In the genomic region with DNA sequence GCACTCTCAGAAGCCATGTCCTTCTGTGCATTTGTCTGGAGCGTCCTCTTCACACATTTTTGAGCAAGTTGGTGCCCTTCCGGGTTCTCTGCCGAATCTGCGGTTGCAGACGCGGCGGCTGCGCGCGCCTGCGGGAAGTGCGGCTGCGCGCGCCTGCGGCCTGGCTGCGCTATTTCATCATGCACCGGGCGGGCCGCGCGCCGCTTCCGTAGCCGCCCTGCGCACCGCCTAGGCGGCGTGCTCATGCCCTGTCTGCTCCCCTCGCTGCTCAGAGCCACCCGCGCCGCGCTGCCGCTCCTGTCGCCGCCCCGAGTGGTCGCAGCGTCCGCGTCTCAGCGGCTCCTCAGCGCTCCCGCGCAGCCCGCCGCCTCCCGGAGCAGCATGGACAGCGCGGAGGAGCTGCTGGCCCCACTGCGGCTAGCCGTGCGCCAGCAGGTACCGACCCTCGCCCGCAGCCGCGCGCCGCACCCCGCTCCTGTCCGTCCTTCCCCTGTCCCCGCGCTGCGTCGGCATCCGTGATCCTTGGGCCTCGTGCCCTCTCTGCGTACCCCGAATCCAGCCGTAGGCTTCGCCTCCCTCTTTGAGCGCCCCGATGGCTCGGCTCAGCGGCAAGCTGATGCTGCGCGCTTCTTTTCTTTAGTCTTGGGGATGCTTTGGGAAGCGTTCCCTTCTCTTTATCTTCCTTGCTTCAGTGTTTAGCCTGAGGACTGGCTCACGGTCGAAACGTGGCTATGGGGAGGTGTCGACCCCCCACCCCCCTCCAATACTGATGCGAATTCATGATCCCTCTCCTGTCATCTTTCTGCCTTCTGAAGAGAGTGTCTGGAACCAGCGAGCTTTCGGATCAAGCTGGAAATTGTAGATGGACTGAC, we compare ENCODE assay signal across 8 mouse cellular contexts. TPM values are rescaled to one million over a fixed set of nuclear protein-coding genes. Genes with fewer than 3 reads are reported as not detected.
DNase-seq lines count a peak whose midpoint lies in the region; ATAC-seq and TF ChIP-seq lines count a peak whose summit lies in the region.

A gene (plus strand): TSS at position 209 of the 872 bp plus-strand sequence.

- H3K9me3 ChIP-seq in hindbrain, embryonic 14.5 days (ENCODE audit: control insufficient read depth, low read length), result no peaks in the 10 kb centered on the region

- peak within 1 kb of the TSS; percentile 82 for H3K9ac ChIP-seq in hindbrain, embryonic 14.5 days

- ATAC-seq in Patski, result peak; percentile 86
- ATAC-seq in hindbrain, embryonic 14.5 days (ENCODE audit: low FRiP score), result peak; percentile 98

- under 1% methylated on average over 86 of the region's 87 CpGs for WGBS in hindbrain, embryonic 14.5 days

- peaks cover 18% of the 10 kb centered on the region for H3K4me1 ChIP-seq in hindbrain, embryonic 14.5 days (replicated peaks; ENCODE audit: control insufficient read depth, insufficient read depth, low read length)

- in situ Hi-C loops in Patski (cut with MboI; ENCODE audit: low pct_unique_long_range_greater_than_20kb), result no loop called here

- TF ChIP-seq CTCF in Patski (IDR thresholded peaks at IDR 0.05), result peak; percentile 54

- H3K27me3 ChIP-seq in Patski, result no peaks in the 10 kb centered on the region
- H3K27me3 ChIP-seq in hindbrain, embryonic 14.5 days (ENCODE audit: control insufficient read depth, insufficient read depth, low read length), result no peaks in the 10 kb centered on the region

- DNase-seq in Patski (ENCODE audit: low read depth, low spot score), result no peak
- DNase-seq in cerebellum, postnatal 14 days, result peak; percentile 86 to 92
- DNase-seq in frontal cortex, postnatal 25 days (ENCODE audit: low spot score in 2 of 2), result peak; percentile 73 to 83
- peak; percentile 91 for DNase-seq in hindbrain, embryonic 14.5 days (ENCODE audit: low spot score)
- DNase-seq in layer of hippocampus, postnatal 36 days, result peak; percentile 87 to 88
- DNase-seq in lung, postnatal 36 days, result peak; percentile 90
- DNase-seq in retina, postnatal 1 day, result peak; percentile 93
- peak; percentile 78 to 80 for DNase-seq in urinary bladder, adult 18-20 months (ENCODE audit: low spot score in 2 of 2)

- POLR2A ChIA-PET in Patski (lab: Charles Lee), result interaction anchor here (0.8 to 1.3 kb wide), 2 partner anchors 17 to 36 kb away, joined by 3 to 4 read pairs; no protein-coding TSS in a partner anchor

- H3K4me3 ChIP-seq in hindbrain, embryonic 14.5 days (replicated peaks; ENCODE audit: low read length), result peak within 1 kb of the TSS; percentile 66

- H3K36me3 ChIP-seq in hindbrain, embryonic 14.5 days (replicated peaks; ENCODE audit: control insufficient read depth, insufficient read depth), result no peaks in the 10 kb centered on the region

- peak within 1 kb of the TSS; percentile 66 for H3K4me2 ChIP-seq in hindbrain, embryonic 14.5 days (replicated peaks)

- CTCF ChIA-PET in Patski (lab: Charles Lee), result interaction anchor here (1.6 kb wide), 1 partner anchor 22 kb away, joined by 15 read pairs; no protein-coding TSS in a partner anchor

- H3K27ac ChIP-seq in hindbrain, embryonic 14.5 days, result peak within 1 kb of the TSS; percentile 92

RNA-seq across cellular contexts. Expression of the gene that starts here (rescaled TPM):
- 279 TPM for polyA plus RNA-seq in Patski (2021)
- polyA plus RNA-seq in hindbrain, embryonic 14.5 days (2014; fragmentation: Nextera tagmentation; extraction: Ambion mirVana), result 205 and 221 TPM in 2 replicates
- 100 to 1,000 TPM; 131 to 134 TPM for total RNA-seq in layer of hippocampus, postnatal 36 days (2021)
